Mouse (Mus musculus): Measurements from ENCODE around the gene Ddb2. TPM values are rescaled to one million over a fixed set of nuclear protein-coding genes. Genes with fewer than 3 reads are reported as not detected.
A peak's percentile ranks its signal among the peaks of the same experiment; 100 is the strongest.
"Not testable (repeated sequence)": the region's sequence is repeated elsewhere in the genome, so short reads cannot be mapped to it uniquely, and the experiment has no call there.

Gene Ddb2
- polyA plus RNA-seq, 1 experiment = 37.4 TPM

GRCm38 (mm10) chr2:91237511-91238080 lies 814 bp upstream of the Ddb2 start:
- peak overlapping the region; percentile 93 for H3K4me3 ChIP-seq (ENCODE audit: insufficient read depth, low read length)
- TF ChIP-seq CTCF (IDR thresholded peaks at IDR 0.05; ENCODE audit: extremely low read depth, insufficient read depth, low read length) = 0 out of 2 replicates have a peak, but pooled peaks have one; percentile 8
- H3K4me1 ChIP-seq (ENCODE audit: control insufficient read depth, insufficient read depth, low read length); H3K27ac ChIP-seq (ENCODE audit: insufficient read depth, low read length): not testable (repeated sequence)

GRCm38 (mm10) chr2:91229735-91230134 lies 7.0 kb downstream of the Ddb2 start:
- Histone ChIP-seq H3K4me1 (ENCODE audit: control insufficient read depth, insufficient read depth, low read length) (peaks cover 1% of the 10 kb centered on the region; the same call in 1 of the 2 replicates), H3K4me3 (ENCODE audit: insufficient read depth, low read length) (no peak overlapping the region), H3K27ac (ENCODE audit: insufficient read depth, low read length) (peak overlapping the region; percentile 84)
- no peak for TF ChIP-seq POLR2A (IDR thresholded peaks at IDR 0.05; ENCODE audit: extremely low read depth, insufficient read depth, low read length)

GRCm38 (mm10) chr2:91223614-91224013 lies 13.2 kb downstream of the Ddb2 start:
- TF ChIP-seq CTCF (IDR thresholded peaks at IDR 0.05; ENCODE audit: extremely low read depth, insufficient read depth, low read length) (peak; percentile 45), POLR2A (IDR thresholded peaks at IDR 0.05; ENCODE audit: extremely low read depth, insufficient read depth, low read length) (no peak)

GRCm38 (mm10) chr2:91220501-91220900 lies 16.3 kb downstream of the Ddb2 start:
- Histone ChIP-seq H3K4me1 (ENCODE audit: control insufficient read depth, insufficient read depth, low read length) (peaks cover 2% of the 10 kb centered on the region), H3K4me3 (ENCODE audit: insufficient read depth, low read length) (no peak overlapping the region), H3K27ac (ENCODE audit: insufficient read depth, low read length) (no peak overlapping the region)
- TF ChIP-seq POLR2A (IDR thresholded peaks at IDR 0.05; ENCODE audit: extremely low read depth, insufficient read depth, low read length) (no peak), CTCF (IDR thresholded peaks at IDR 0.05; ENCODE audit: extremely low read depth, insufficient read depth, low read length) (no peak)

More at GRCm38 (mm10) chr2:91223614-91224013, 13.2 kb downstream of the Ddb2 start:
- no peaks in the 10 kb centered on the region for H3K4me1 ChIP-seq (ENCODE audit: control insufficient read depth, insufficient read depth, low read length)
- H3K27ac ChIP-seq (ENCODE audit: insufficient read depth, low read length) = no peak overlapping the region
- no peak overlapping the region for H3K4me3 ChIP-seq (ENCODE audit: insufficient read depth, low read length)

GRCm38 (mm10) chr2:91217032-91217431 lies 19.8 kb downstream of the Ddb2 start:
- TF ChIP-seq POLR2A (IDR thresholded peaks at IDR 0.05; ENCODE audit: extremely low read depth, insufficient read depth, low read length) = no peak
- no peak for TF ChIP-seq CTCF (IDR thresholded peaks at IDR 0.05; ENCODE audit: extremely low read depth, insufficient read depth, low read length)
- no peak overlapping the region for H3K27ac ChIP-seq (ENCODE audit: insufficient read depth, low read length)
- H3K4me3 ChIP-seq (ENCODE audit: insufficient read depth, low read length) = no peak overlapping the region

GRCm38 (mm10) chr2:91213311-91213710 lies 23.5 kb downstream of the Ddb2 start:
- peaks cover 2% of the 10 kb centered on the region for H3K4me1 ChIP-seq (ENCODE audit: control insufficient read depth, insufficient read depth, low read length)
- H3K4me3 ChIP-seq (ENCODE audit: insufficient read depth, low read length) = no peak overlapping the region
- H3K27ac ChIP-seq (ENCODE audit: insufficient read depth, low read length) = no peak overlapping the region
- TF ChIP-seq CTCF (IDR thresholded peaks at IDR 0.05; ENCODE audit: extremely low read depth, insufficient read depth, low read length) = no peak
- no peak for TF ChIP-seq POLR2A (IDR thresholded peaks at IDR 0.05; ENCODE audit: extremely low read depth, insufficient read depth, low read length)

More at GRCm38 (mm10) chr2:91217032-91217431, 19.8 kb downstream of the Ddb2 start:
- H3K4me1 ChIP-seq (ENCODE audit: control insufficient read depth, insufficient read depth, low read length) = peaks cover 2% of the 10 kb centered on the region

- TF ChIP-seq CTCF (IDR thresholded peaks at IDR 0.05; ENCODE audit: extremely low read depth, insufficient read depth, low read length) (no peak), POLR2A (IDR thresholded peaks at IDR 0.05; ENCODE audit: extremely low read depth, insufficient read depth, low read length) (no peak)
- peaks cover 5% of the 10 kb centered on the region; the same call in 1 of the 2 replicates for H3K4me1 ChIP-seq (ENCODE audit: control insufficient read depth, insufficient read depth, low read length)
Observed at GRCm38 (mm10) chr2:91206254-91206775, 30.5 kb downstream of the Ddb2 start.

GRCm38 (mm10) chr2:91202972-91203656 lies 33.7 kb downstream of the Ddb2 start:
- TF ChIP-seq CTCF (IDR thresholded peaks at IDR 0.05; ENCODE audit: extremely low read depth, insufficient read depth, low read length) (no peak), POLR2A (IDR thresholded peaks at IDR 0.05; ENCODE audit: extremely low read depth, insufficient read depth, low read length) (no peak)
- H3K27ac ChIP-seq (ENCODE audit: insufficient read depth, low read length) = no peak overlapping the region
- peak overlapping the region; percentile 70 for H3K4me3 ChIP-seq (ENCODE audit: insufficient read depth, low read length)
- peaks cover 5% of the 10 kb centered on the region; the same call in 1 of the 2 replicates for H3K4me1 ChIP-seq (ENCODE audit: control insufficient read depth, insufficient read depth, low read length)

More at GRCm38 (mm10) chr2:91206254-91206775, 30.5 kb downstream of the Ddb2 start:
- H3K27ac ChIP-seq (ENCODE audit: insufficient read depth, low read length) = no peak overlapping the region
- no peak overlapping the region for H3K4me3 ChIP-seq (ENCODE audit: insufficient read depth, low read length)

GRCm38 (mm10) chr2:91202222-91202971 lies 34.4 kb downstream of the Ddb2 start, which contains the start of the genes Nr1h3 and Acp2:
Gene Nr1h3 (minus strand): TSS chr2:91202834.
Gene Acp2 (plus strand): TSS chr2:91202885.
- TF ChIP-seq CTCF (IDR thresholded peaks at IDR 0.05; ENCODE audit: extremely low read depth, insufficient read depth, low read length) = no peak
- peak; percentile 70 for TF ChIP-seq POLR2A (IDR thresholded peaks at IDR 0.05; ENCODE audit: extremely low read depth, insufficient read depth, low read length)
- H3K27ac ChIP-seq (ENCODE audit: insufficient read depth, low read length) = peak within 1 kb of the TSS; percentile 32

More at GRCm38 (mm10) chr2:91202222-91202971, 34.4 kb downstream of the Ddb2 start, which contains the start of the genes Nr1h3 and Acp2:
- Histone ChIP-seq H3K4me1 (ENCODE audit: control insufficient read depth, insufficient read depth, low read length) (peaks cover 5% of the 10 kb centered on the region; the same call in 1 of the 2 replicates), H3K4me3 (ENCODE audit: insufficient read depth, low read length) (peak within 1 kb of the TSS; percentile 70)
